Mouse (Mus musculus) adrenal gland, postnatal 10 days (tissue): ENCODE data around the gene Ifit1. TPM values are rescaled to one million over a fixed set of nuclear protein-coding genes. Genes with fewer than 3 reads are reported as not detected.
"Not testable (repeated sequence)": the region's sequence is repeated elsewhere in the genome, so short reads cannot be mapped to it uniquely, and the experiment has no call there.

Source experiments
- DNase-seq: peaks from one replicate; pipeline ENCODE4 v3.0.0; 2021; ENCODE audit warnings: mixed read lengths
- long read RNA-seq, 2 experiments: library from polyadenylated mRNA; stranded (forward); transcript quantifications; one replicate each; pipeline ENCODE4 v2.0.0; 2021
- total RNA-seq, 2 experiments: library from RNA; stranded (reverse); gene quantifications; 2 replicates each; pipeline ENCODE4 v1.2.3; 2021

The Ifit1 gene
- total RNA-seq = 1 to 10 TPM in 1 of 2 experiments, under 1 TPM in 1; 0.69 to 1.6 TPM
- long read RNA-seq, experiment 1, partial matches to known transcripts = 0 of 1 reads
- long read RNA-seq, experiment 1, other reads (novel, unspliced or antisense) = 1 of 1 reads
- long read RNA-seq, experiment 2, partial matches to known transcripts = 0 of 1 reads
- long read RNA-seq, experiment 2, other reads (novel, unspliced or antisense) = 0 of 1 reads

DNA sequence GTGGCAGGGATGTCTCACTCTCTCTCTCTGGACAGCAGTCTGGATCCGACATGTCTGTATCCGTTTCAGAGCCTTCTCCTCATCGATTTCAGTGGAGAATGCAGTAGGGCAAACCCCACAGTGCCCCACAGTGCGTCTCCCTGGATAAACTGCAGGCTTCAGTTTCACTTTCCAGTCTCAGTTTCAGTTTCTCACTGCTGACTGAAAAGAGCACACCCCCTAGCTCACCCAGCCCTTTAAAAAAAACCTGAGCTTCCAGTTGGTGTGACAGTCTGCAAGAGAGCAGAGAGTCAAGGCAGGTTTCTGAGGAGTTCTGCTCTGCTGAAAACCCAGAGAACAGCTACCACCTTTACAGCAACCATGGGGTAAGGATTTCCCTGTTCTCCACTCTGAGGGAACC, at the start of gene Ifit1, which contains the start of gene Ifit1bl2:
TSS of gene Ifit1 (plus strand) at position 249 of the 400 bp plus-strand sequence.
TSS of gene Ifit1bl2 (minus strand) at position 121 of the 400 bp plus-strand sequence.
- peak; percentile 10 for DNase-seq

DNA sequence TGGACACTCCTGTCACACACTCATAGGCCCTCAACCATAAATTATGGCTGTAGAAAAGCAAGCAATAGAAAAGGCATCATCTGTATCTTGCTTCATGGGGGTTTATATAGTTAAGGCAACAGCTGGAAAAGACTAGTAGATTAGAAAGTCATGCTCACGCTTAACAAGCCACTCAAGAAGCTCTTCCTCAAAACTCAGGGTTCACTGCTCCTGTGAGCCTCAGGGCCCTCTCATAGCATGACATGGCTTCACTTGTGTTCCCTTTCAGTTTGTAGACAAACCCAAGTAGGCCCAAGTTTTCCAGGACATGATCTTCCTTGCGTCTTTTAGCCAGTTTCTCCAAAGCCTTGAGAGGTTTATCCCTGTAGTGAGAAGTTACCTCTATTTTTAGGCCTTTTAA, 47.2 kb upstream of the Ifit1 start:
- no peak for DNase-seq

GRCm38 (mm10) chr19:34594523-34594922, 46.1 kb upstream of the Ifit1 start:
- DNase-seq = not testable (repeated sequence)

- no peak for DNase-seq
Measured at GRCm38 (mm10) chr19:34596811-34597210, 43.9 kb upstream of the Ifit1 start.

- DNase-seq = peak; percentile 79
Measured at GRCm38 (mm10) chr19:34598341-34598740, 42.3 kb upstream of the Ifit1 start.

DNA sequence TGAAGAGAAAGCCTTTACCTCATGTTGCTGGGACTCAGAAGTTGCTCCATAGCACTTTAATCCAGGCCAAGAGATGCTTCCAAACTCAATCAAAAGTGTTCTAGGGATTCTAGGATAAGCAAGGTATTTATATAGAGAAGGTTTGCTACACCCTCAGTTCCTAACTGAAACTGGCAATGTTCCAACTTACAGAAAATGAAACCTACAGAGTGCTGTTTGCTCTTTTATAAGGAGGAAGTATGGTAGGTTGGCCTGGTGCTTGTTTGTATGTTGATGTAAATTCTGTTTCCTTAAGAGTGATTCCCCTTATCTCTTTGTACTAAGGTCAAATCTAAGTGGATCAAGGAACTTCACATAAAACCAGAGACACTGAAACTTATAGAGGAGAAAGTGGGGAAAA, 41.4 kb upstream of the Ifit1 start:
- not testable (repeated sequence) for DNase-seq

GRCm38 (mm10) chr19:34601888-34602287, 38.8 kb upstream of the Ifit1 start, which contains the start of gene Ifit1bl1:
TSS of gene Ifit1bl1 (minus strand) at chr19:34601956.
- not testable (repeated sequence) for DNase-seq

GRCm38 (mm10) chr19:34605472-34605871, 35.2 kb upstream of the Ifit1 start:
- DNase-seq = no peak

DNA sequence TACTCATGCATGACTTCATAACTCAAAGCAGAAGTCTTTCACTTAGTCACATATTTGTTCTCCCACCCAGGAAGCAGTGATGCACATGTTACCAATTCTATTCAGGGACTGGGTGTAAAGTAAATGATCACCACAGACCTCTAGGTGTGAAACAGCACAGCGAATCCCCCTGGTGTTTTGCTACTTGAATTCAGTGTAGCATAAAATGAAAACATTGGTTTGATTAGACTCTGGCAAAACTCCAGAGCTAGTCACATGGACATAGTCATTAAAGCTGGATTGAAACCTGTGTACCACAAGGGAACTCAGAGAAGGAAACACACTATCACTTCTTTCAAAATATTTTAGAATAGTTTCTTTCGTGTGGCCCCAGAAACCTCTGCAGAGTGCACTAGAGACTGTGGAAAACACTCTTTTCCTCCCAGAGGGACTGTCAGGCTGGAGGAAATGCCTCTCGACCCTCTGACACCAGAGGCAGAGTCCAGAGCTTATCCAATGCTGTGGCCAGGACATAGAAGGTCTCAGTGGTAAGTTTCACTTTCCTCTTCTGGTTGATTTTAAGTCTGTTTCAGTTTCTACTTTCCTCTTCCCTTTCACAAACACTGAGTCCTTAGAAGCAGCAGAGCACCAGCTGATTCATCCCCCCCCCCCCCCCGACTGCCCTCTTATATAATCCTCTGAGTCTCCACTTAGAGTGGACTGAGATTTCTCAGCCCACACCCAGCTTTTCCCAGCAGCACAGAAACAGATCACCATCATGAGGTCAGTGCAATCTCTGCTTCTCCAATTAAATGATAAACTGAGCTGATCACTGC, 33.2 kb upstream of the Ifit1 start, which contains the start of gene Ifit3b:
TSS of gene Ifit3b (plus strand) at position 734 of the 815 bp plus-strand sequence.
- DNase-seq = peak; percentile 25

GRCm38 (mm10) chr19:34610118-34610517, 30.6 kb upstream of the Ifit1 start:
- DNase-seq = not testable (repeated sequence)

DNA sequence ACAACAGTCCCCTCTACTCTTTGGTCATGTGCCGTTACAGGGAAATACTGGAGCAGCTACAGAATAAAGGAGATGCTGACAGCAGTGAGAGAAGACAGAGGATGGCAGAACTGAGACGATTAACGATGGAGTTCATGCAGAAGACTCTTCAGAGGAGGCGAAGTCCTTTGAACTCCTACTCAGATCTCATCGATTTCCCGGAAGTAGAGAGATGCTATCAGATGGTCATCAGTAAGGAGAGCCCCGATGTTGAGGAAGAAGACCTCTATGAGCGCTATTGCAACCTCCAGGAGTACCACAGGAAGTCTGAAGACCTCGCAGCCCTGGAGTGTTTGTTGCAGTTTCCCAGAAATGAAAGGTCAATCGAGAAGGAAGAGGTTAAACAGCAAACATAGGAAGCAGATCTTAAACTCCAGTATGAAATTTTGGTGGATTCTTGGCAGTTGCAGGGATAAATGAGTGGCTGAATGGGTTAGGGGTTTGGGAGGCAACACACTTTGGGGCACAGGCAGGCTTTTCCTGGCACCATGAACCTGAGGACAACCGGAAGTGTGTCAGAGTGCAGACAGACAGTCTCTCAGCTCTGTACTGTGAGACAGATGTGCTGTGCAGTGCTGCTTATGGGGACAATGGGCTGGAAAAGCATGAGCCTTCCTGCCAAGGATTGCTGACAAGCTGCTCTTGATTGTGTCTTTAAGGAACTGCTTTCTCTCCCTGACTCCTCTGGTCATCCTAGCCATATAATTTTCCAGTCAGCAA, 28.2 kb upstream of the Ifit1 start:
- DNase-seq = not testable (repeated sequence)

- DNase-seq = no peak
Measured at GRCm38 (mm10) chr19:34620871-34621270, 19.8 kb upstream of the Ifit1 start.

GRCm38 (mm10) chr19:34623781-34624180, 16.9 kb upstream of the Ifit1 start:
- no peak for DNase-seq

GRCm38 (mm10) chr19:34624663-34625062, 16.0 kb upstream of the Ifit1 start:
- DNase-seq = no peak

DNA sequence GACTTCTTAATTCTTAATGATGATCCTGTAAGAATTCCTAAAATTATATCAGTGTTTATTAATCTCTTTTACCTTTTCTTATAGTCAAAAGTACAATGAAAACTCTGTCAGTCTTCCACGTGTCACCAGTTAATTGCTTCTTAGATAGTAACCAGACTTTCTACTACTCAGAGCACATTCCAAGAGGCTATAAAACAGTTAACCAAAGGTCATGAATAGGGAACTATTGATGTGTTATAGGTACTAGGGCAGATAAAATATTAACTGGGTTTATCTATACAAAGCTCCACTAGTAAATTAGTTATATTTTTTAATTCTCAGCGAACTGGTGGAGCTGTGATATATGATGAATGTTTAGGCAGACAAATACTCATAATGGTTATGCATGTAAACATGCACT, 13.2 kb upstream of the Ifit1 start:
- DNase-seq = no peak

DNA sequence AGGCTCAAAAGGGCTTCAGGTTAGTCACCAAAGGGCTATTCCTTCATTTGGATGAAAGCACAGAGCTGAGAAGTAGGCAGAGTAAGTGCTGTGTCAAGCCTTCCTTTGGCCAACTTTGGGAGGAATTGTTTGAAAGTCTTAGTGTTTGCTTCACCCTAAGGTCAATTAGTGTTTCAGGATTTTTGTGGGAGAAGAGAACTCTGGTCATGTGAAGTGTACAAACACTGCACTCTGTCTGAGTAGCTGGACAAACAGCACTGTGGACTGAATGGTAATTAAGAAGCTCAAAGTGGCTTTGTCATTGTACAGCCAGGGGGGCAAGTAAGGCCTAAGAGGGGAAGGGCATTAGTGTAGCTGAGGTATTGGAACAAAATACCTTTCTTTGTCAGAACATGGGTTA, 9.2 kb upstream of the Ifit1 start:
- DNase-seq = no peak

DNA sequence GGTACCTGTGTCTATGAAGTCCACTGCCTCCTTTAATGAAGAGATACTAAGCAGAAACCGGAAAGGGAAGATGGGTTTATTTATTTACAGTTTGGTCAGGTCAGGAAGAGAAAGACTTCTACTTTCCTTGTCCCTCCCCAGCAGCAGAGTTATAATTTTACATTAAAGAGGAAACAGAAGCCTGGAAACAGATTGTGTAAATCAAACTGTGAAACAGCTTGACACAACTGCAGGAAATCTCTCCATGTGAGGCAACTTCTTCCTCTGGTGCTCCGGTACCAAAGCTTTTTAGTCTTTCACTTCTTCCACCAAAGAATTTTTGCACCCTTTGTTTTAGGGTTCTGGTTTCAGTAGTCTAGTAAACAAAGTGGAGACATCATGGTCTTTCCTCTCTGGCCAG, 7.2 kb upstream of the Ifit1 start:
- no peak for DNase-seq

DNA sequence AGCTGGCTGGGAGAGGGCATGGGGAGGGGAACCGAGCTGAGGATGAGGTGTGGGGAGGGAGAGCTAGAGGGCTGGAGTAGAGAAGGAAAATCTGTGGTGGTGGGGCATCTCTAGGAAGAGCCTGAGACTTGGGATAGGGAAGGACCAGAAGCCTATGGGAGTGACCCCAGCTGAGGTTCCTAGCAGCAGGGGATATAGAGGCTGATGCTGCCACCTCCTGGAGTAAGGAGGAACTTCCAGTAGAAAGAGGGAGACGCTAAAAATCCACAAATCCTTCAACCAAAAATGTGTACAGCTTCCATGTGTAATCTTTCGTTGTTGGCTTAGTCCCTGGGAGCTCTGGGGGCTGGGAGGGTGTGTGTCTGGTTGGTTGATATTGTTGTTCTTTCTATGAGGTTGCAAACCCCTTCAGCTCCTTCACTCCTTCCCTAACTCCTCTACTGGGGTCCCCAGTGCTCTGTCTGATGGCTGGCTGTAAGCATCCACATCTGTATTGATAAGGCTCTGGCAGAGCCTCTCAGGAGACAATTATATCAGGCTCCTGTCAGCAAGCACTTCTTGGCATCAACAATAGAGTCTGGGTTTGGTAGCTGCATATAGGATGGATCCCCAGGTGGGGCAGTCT, 3.6 kb upstream of the Ifit1 start:
- DNase-seq = peak; percentile 73

DNA sequence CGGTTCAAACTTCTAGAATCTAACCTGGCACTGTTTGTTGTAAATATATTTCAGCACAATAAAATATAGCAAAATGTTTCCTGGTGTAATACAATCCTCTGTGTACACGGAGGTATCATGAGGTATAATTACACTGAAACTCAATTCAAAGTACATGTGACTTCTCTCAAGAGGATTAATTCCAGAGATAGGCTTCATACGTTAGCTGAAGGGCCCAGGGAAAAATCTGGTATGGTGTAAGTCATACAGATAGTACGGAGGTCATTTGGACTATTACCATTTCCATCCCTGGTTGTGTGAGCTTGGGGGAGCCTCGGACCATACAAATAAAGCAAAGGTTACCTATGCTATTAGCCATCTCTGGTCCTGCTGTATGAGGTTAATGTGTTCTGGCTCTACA, 1.9 kb downstream of the Ifit1 start:
- DNase-seq = no peak

GRCm38 (mm10) chr19:34647630-34648029, 7.0 kb downstream of the Ifit1 start:
- not testable (repeated sequence) for DNase-seq

DNA sequence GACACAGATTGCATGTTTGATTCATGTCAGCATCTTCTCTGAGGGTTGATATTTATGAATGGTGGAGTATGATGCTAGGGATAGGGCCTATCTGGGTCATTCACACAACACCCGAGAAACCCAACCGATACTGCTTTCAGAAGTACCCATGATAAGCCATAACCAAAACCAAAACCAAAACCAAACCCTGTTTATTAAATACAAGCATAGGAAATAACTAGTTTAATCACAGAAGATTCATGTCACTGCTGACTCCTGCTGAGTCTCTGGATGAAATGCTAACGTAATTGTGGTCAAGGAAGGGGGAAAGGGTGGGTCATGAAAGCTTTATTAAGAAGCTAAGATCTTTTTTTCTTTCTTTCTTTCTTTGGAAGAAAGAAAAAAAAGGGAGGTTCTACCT, 9.6 kb downstream of the Ifit1 start:
- no peak for DNase-seq

DNA sequence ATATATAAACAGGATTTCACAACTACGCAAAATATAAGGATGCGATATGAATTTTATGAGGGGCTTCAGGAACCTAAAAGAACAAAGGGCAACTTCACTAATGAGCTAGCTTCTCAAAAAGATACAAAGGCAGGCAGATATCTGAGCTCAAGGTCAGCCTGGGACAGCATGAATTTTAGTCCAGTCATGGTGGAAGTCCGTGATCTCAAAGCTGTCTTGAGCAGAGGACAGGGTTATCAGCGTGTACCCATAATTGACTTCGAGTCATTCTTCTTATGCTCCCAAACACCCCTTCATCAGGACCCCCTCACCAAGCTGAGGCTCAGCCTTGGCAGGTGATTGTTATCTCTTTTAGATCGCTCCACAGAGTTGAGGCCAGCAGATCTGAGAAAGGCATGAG, 10.3 kb downstream of the Ifit1 start:
- DNase-seq = no peak
